Mouse (Mus musculus) stomach, postnatal 0 days (tissue): ENCODE results near the gene Car9. TPM values are rescaled to one million over a fixed set of nuclear protein-coding genes. Genes with fewer than 3 reads are reported as not detected.
"Not testable (repeated sequence)": the region's sequence is repeated elsewhere in the genome, so short reads cannot be mapped to it uniquely, and the experiment has no call there.

Source experiments
- ATAC-seq: fragments of 200-750 bp; cut with Nextera tagmentation; 2 replicates; pipeline ENCODE4 v1.8.0; 2017; ENCODE audit not compliant: low FRiP score, low TSS enrichment
- DNase-seq: peaks from one replicate; pipeline ENCODE4 v3.0.0-alpha.2; 2016; ENCODE audit warnings: low spot score
- H3K27ac ChIP-seq: fragments of 300-500 bp; sonication (generic); replicated peaks from 2 replicates; pipeline ENCODE4 v1.5.1; 2014; ENCODE audit warnings: mild to moderate bottlenecking, control low read depth
- H3K27me3 ChIP-seq: fragments of 300-500 bp; sonication (generic); 2 replicates; pipeline ENCODE4 v1.6.1; 2014; ENCODE audit warnings: low read length; ENCODE audit not compliant: control insufficient read depth, insufficient read depth
- H3K36me3 ChIP-seq: fragments of 300-500 bp; sonication (generic); 2 replicates; pipeline ENCODE4 v1.6.1; 2014; ENCODE audit warnings: low read length, mixed read lengths; ENCODE audit not compliant: control insufficient read depth, insufficient read depth
- H3K4me1 ChIP-seq: fragments of 300-500 bp; sonication (generic); replicated peaks from 2 replicates; pipeline ENCODE4 v1.6.1; 2014; ENCODE audit warnings: antibody characterized with exemption; ENCODE audit not compliant: control insufficient read depth, insufficient read depth
- H3K4me2 ChIP-seq: fragments of 300-500 bp; sonication (generic); replicated peaks from 2 replicates; pipeline ENCODE4 v1.6.1; 2014; ENCODE audit warnings: low read depth, mild to moderate bottlenecking, control low read depth, moderate library complexity
- H3K4me3 ChIP-seq: fragments of 300-500 bp; sonication (generic); 2 replicates; pipeline ENCODE4 v1.5.1; 2014; ENCODE audit warnings: low read depth, low read length, control low read depth
- H3K9ac ChIP-seq: fragments of 300-500 bp; sonication (generic); 2 replicates; pipeline ENCODE4 v1.6.1; 2014; ENCODE audit warnings: mild to moderate bottlenecking, low read length, control low read depth, mixed read lengths
- H3K9me3 ChIP-seq: fragments of 300-500 bp; sonication (generic); 2 replicates; pipeline ENCODE4 v1.6.1; 2016; ENCODE audit warnings: low read length; ENCODE audit not compliant: control insufficient read depth
- CTCF ChIP-seq: IDR thresholded peaks from 2 replicates; pipeline ENCODE4 v1.5.1; 2016; ENCODE audit warnings: antibody characterized with exemption, low read depth, mild to moderate bottlenecking, moderate library complexity
- EP300 ChIP-seq: optimal IDR thresholded peaks from 2 replicates; pipeline ENCODE3; 2016; ENCODE audit warnings: antibody characterized with exemption
- WGBS: fragments of 180-500 bp; shearing (Covaris S2); extraction: QIAGEN DNeasy Blood & Tissue Kit; methylation state at CpG from one replicate; pipeline ENCODE4 v1.1.7; 2014; 5-methylcytosine and 5-hydroxymethylcytosine counted together
- polyA plus RNA-seq: library from polyadenylated mRNA; unstranded; fragments of >200 nt; fragmentation: Nextera tagmentation; extraction: Ambion mirVana; gene quantifications from 2 replicates; pipeline ENCODE4 v1.2.1, GENCODE M21; 2015

Car9 gene
- polyA plus RNA-seq, 1 experiment from 2014 or later = 3.1 TPM

GRCm38 (mm10) chr4:43480985-43481384 lies 25.8 kb upstream of the Car9 start:
- no peak overlapping the region for H3K27ac ChIP-seq
- no peaks in the 10 kb centered on the region for H3K9me3 ChIP-seq
- no peak overlapping the region for H3K4me3 ChIP-seq
- H3K4me1 ChIP-seq = no peaks in the 10 kb centered on the region
- peak; percentile 46 for DNase-seq
- H3K4me2 ChIP-seq = no peak overlapping the region
- no peak; the same call in 1 of the 2 replicates for ATAC-seq
- 75% methylated on average over 5 of the region's 5 CpGs for WGBS
- H3K9ac ChIP-seq = no peak overlapping the region
- H3K36me3 ChIP-seq = no peaks in the 10 kb centered on the region
- no peaks in the 10 kb centered on the region for H3K27me3 ChIP-seq
- TF ChIP-seq EP300 = no peak
- TF ChIP-seq CTCF = no peak

GRCm38 (mm10) chr4:43481894-43482456 lies 24.8 kb upstream of the Car9 start:
- Histone ChIP-seq H3K9me3 (no peaks in the 10 kb centered on the region), H3K27ac (no peak overlapping the region), H3K4me2 (no peak overlapping the region), H3K4me1 (no peaks in the 10 kb centered on the region), H3K36me3 (no peaks in the 10 kb centered on the region), H3K4me3 (no peak overlapping the region), H3K9ac (no peak overlapping the region), H3K27me3 (no peaks in the 10 kb centered on the region)
- TF ChIP-seq EP300 = no peak
- no peak for TF ChIP-seq CTCF
- ATAC-seq (no peak), DNase-seq (no peak)
- WGBS = 74% methylated on average over 7 of the region's 7 CpGs

GRCm38 (mm10) chr4:43482591-43482990 lies 24.2 kb upstream of the Car9 start:
- no peak overlapping the region for H3K9ac ChIP-seq
- H3K9me3 ChIP-seq = no peaks in the 10 kb centered on the region
- DNase-seq (no peak), ATAC-seq (no peak; the same call in 1 of the 2 replicates)
- no peak overlapping the region for H3K27ac ChIP-seq
- H3K36me3 ChIP-seq = no peaks in the 10 kb centered on the region
- no peak overlapping the region for H3K4me3 ChIP-seq
- no peak overlapping the region for H3K4me2 ChIP-seq
- H3K4me1 ChIP-seq = no peaks in the 10 kb centered on the region
- H3K27me3 ChIP-seq = no peaks in the 10 kb centered on the region
- TF ChIP-seq CTCF (no peak), EP300 (no peak)
- WGBS = 71% methylated on average over 10 of the region's 10 CpGs

GRCm38 (mm10) chr4:43483535-43484091 lies 23.2 kb upstream of the Car9 start, which contains the start of gene Sit1:
TSS of gene Sit1 (minus strand) at chr4:43483734.
- DNase-seq (no peak), ATAC-seq (no peak)
- H3K36me3 ChIP-seq = no peaks in the 10 kb centered on the region
- no peak within 1 kb of the TSS for H3K4me2 ChIP-seq
- H3K4me1 ChIP-seq = no peaks in the 10 kb centered on the region
- H3K4me3 ChIP-seq = no peak within 1 kb of the TSS
- H3K27ac ChIP-seq = no peak within 1 kb of the TSS
- no peaks in the 10 kb centered on the region for H3K9me3 ChIP-seq
- WGBS = 53% methylated on average over 12 of the region's 12 CpGs
- H3K9ac ChIP-seq = no peak within 1 kb of the TSS
- H3K27me3 ChIP-seq = no peaks in the 10 kb centered on the region
- no peak for TF ChIP-seq EP300
- no peak for TF ChIP-seq CTCF

GRCm38 (mm10) chr4:43485666-43486065 lies 21.1 kb upstream of the Car9 start:
- not testable (repeated sequence) for H3K27me3 ChIP-seq, H3K4me2 ChIP-seq, H3K27ac ChIP-seq, H3K36me3 ChIP-seq, H3K9me3 ChIP-seq, H3K4me3 ChIP-seq, DNase-seq, H3K4me1 ChIP-seq, ATAC-seq, H3K9ac ChIP-seq
- 85% methylated on average over 5 of the region's 5 CpGs for WGBS
- peak; percentile 29; the same call in 1 of the 2 replicates for TF ChIP-seq CTCF

- Histone ChIP-seq H3K9me3 (no peaks in the 10 kb centered on the region), H3K4me2 (no peak overlapping the region), H3K4me1 (no peaks in the 10 kb centered on the region), H3K4me3 (no peak overlapping the region), H3K27ac (no peak overlapping the region), H3K36me3 (no peaks in the 10 kb centered on the region), H3K27me3 (no peaks in the 10 kb centered on the region), H3K9ac (no peak overlapping the region)
- ATAC-seq (no peak), DNase-seq (no peak)
- 89% methylated on average over 3 of the region's 3 CpGs for WGBS
- TF ChIP-seq CTCF (no peak), EP300 (no peak)
Measured at GRCm38 (mm10) chr4:43489611-43490010, 17.2 kb upstream of the Car9 start.
